Mouse (Mus musculus): Measurements from ENCODE around the gene Ptprj. TPM values are rescaled to one million over a fixed set of nuclear protein-coding genes. Genes with fewer than 3 reads are reported as not detected.
A peak's percentile ranks its signal among the peaks of the same experiment; 100 is the strongest.

The Ptprj gene
- 2.2 and 8.7 TPM in 2 replicates for polyA plus RNA-seq (2012; ENCODE audit: insufficient read depth, low replicate concordance)

DNA sequence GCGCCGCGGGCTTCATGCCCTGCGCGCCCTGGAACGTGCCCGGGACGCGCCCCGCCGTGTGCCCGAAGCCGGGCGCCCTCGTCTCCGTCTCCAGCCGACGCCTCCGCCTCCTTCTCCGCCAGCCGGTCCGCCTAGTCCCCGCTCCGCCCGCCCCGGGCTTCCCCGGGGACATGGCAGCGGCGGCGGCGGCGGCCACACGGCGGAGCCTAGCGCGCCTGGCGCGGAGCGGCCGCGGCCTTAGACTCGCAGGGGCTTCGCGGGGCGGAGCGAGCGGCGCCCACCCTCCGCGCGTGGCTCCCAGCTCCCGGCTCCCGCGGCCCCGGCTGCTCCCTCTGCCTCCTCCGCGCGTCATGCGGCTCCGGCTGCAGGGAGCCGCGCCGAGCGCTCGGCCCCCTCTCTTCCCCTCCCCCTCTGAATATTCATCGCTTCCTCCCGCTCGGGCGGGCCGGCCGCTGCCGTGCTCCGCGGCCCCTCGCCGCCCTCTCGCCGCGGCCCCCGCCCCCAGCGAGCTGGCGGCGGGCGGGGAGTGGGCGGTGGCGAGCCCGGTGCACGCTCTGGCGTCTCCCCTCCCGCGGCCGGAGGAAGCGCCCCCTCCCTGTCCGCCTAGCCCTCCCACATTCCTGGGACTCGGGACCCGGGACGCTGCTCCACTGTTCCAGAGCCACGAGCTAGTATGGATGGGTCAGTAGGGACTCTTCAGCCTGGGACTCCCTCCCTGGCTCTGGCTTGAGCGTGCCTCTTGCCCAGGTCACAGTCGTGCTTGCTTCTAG, at the start of gene Ptprj:
Ptprj (minus strand) TSS at position 412 of the 770 bp plus-strand sequence.
- peaks cover 64% of the 10 kb centered on the region for H3K4me1 ChIP-seq
- H3K9me3 ChIP-seq, result no peaks in the 10 kb centered on the region
- no peak for TF ChIP-seq GATA1 (IDR thresholded peaks at IDR 0.05; ENCODE audit: borderline replicate concordance, low read length)
- no peak for TF ChIP-seq FLI1 (IDR thresholded peaks at IDR 0.05; ENCODE audit: low read length)
- peak within 1 kb of the TSS; percentile 99 for H3K4me3 ChIP-seq (replicated peaks)
- H3K27me3 ChIP-seq (replicated peaks), result no peaks in the 10 kb centered on the region
- H3K36me3 ChIP-seq (replicated peaks; ENCODE audit: low read length), result peaks cover 6% of the 10 kb centered on the region

DNA sequence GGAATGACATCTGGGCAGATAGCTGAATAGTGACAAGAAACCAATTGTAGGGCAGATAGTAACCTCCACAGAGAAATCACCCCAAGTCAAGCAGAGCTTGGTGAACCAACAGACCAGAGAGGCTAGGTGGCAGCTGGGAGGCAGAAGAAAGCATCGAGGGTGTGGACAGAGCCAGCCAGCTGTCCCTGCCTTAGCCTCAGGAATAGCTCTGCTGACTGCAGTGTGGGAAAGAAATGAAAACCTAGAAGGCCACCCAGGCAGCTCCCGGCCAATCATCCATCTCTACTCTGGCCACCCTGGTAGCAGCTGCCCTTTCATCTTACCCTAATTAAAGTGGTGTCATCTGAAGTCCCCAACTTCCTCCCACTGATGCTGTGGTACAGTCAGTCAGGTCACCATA, 49.1 kb upstream of the Ptprj start:
- H3K27me3 ChIP-seq (replicated peaks), result no peaks in the 10 kb centered on the region
- no peak overlapping the region for H3K4me3 ChIP-seq (replicated peaks)
- H3K36me3 ChIP-seq (replicated peaks; ENCODE audit: low read length), result no peaks in the 10 kb centered on the region
- peaks cover 86% of the 10 kb centered on the region for H3K4me1 ChIP-seq
- no peaks in the 10 kb centered on the region for H3K9me3 ChIP-seq
- TF ChIP-seq FLI1 (IDR thresholded peaks at IDR 0.05; ENCODE audit: low read length), result no peak
- TF ChIP-seq GATA1 (IDR thresholded peaks at IDR 0.05; ENCODE audit: borderline replicate concordance, low read length), result no peak

GRCm38 (mm10) chr2:90628261-90628660, 47.8 kb upstream of the Ptprj start:
- Histone ChIP-seq H3K9me3 (no peaks in the 10 kb centered on the region), H3K4me3 (replicated peaks) (no peak overlapping the region), H3K4me1 (peaks cover 79% of the 10 kb centered on the region), H3K36me3 (replicated peaks; ENCODE audit: low read length) (no peaks in the 10 kb centered on the region), H3K27me3 (replicated peaks) (no peaks in the 10 kb centered on the region)
- no peak for TF ChIP-seq GATA1 (IDR thresholded peaks at IDR 0.05; ENCODE audit: borderline replicate concordance, low read length)
- TF ChIP-seq FLI1 (IDR thresholded peaks at IDR 0.05; ENCODE audit: low read length), result no peak

- peak overlapping the region; percentile 83 for H3K4me3 ChIP-seq (replicated peaks)
- H3K27me3 ChIP-seq (replicated peaks), result peaks cover 6% of the 10 kb centered on the region
- no peaks in the 10 kb centered on the region for H3K36me3 ChIP-seq (replicated peaks; ENCODE audit: low read length)
- no peak for TF ChIP-seq GATA1 (IDR thresholded peaks at IDR 0.05; ENCODE audit: borderline replicate concordance, low read length)
- TF ChIP-seq FLI1 (IDR thresholded peaks at IDR 0.05; ENCODE audit: low read length), result no peak
- H3K4me1 ChIP-seq, result peaks cover 59% of the 10 kb centered on the region
- no peaks in the 10 kb centered on the region for H3K9me3 ChIP-seq
Measured at GRCm38 (mm10) chr2:90624920-90625319, 44.5 kb upstream of the Ptprj start.

DNA sequence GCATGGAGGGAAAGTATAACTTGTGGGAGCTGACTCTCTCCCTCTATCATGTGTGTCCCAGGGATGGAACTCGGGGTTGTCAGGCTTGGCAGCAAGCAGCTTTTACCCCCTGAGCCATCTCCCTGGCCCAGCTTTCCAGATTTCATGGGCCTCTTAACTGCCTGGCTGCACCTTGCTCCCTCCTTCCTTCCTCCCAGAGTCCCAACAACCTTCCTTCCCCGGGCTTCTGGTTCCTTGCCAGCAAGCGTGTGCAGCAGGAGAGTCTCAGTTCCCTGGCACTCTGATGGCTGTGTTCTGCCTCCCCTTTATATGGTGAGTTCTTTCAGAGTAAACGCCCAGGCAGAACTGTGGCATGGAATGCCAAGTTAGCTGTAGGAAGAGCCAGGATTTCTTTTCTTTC, 43.9 kb upstream of the Ptprj start:
- Histone ChIP-seq H3K9me3 (no peaks in the 10 kb centered on the region), H3K4me3 (replicated peaks) (peak overlapping the region; percentile 7), H3K4me1 (peaks cover 59% of the 10 kb centered on the region), H3K27me3 (replicated peaks) (peaks cover 7% of the 10 kb centered on the region), H3K36me3 (replicated peaks; ENCODE audit: low read length) (no peaks in the 10 kb centered on the region)
- TF ChIP-seq FLI1 (IDR thresholded peaks at IDR 0.05; ENCODE audit: low read length), result no peak
- no peak for TF ChIP-seq GATA1 (IDR thresholded peaks at IDR 0.05; ENCODE audit: borderline replicate concordance, low read length)

DNA sequence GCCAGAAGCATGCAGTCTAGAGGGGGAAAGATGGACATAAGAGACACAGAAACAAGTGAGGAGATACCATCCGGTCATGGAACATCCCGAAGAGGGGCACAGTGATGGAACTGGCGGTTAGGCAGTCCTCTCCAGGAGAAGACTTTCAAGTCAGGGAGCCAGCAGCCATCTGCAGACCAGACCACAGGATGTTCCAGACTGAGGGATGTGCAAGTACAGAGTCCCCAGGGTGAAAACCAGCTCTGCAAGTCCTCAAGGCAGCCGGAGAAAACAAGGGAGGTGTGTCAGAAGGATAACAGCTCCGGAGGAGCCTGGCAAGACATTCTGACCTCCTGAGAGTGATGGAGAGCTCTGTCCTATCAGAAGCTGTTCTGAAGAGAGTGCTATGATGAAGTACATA, 40.4 kb upstream of the Ptprj start:
- Histone ChIP-seq H3K9me3 (no peaks in the 10 kb centered on the region), H3K36me3 (replicated peaks; ENCODE audit: low read length) (no peaks in the 10 kb centered on the region), H3K4me3 (replicated peaks) (no peak overlapping the region), H3K27me3 (replicated peaks) (peaks cover 7% of the 10 kb centered on the region), H3K4me1 (peaks cover 44% of the 10 kb centered on the region)
- no peak for TF ChIP-seq FLI1 (IDR thresholded peaks at IDR 0.05; ENCODE audit: low read length)
- no peak for TF ChIP-seq GATA1 (IDR thresholded peaks at IDR 0.05; ENCODE audit: borderline replicate concordance, low read length)

DNA sequence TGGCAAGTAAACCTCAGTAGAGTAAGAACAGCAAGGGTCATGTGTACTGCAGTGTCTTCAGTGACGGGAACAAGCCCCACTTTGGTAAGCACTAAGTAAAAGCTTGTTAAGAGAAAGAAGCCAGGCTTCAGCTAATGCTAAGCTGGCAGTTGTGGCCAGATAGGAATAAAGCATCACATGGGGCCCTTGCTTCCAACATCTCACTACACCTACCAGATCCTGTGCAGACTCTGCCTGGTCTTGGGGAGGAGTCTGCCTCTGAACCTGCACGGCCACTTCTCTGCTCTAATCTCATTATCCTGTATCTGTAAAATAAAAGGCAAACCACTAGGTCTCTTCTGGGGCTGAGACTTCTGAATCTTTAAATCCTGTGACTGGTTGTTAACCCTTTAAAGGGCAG, 39.2 kb upstream of the Ptprj start:
- Histone ChIP-seq H3K9me3 (no peaks in the 10 kb centered on the region), H3K36me3 (replicated peaks; ENCODE audit: low read length) (no peaks in the 10 kb centered on the region), H3K4me3 (replicated peaks) (no peak overlapping the region), H3K4me1 (peaks cover 32% of the 10 kb centered on the region), H3K27me3 (replicated peaks) (peaks cover 7% of the 10 kb centered on the region)
- TF ChIP-seq GATA1 (IDR thresholded peaks at IDR 0.05; ENCODE audit: borderline replicate concordance, low read length) (no peak), FLI1 (IDR thresholded peaks at IDR 0.05; ENCODE audit: low read length) (no peak)

DNA sequence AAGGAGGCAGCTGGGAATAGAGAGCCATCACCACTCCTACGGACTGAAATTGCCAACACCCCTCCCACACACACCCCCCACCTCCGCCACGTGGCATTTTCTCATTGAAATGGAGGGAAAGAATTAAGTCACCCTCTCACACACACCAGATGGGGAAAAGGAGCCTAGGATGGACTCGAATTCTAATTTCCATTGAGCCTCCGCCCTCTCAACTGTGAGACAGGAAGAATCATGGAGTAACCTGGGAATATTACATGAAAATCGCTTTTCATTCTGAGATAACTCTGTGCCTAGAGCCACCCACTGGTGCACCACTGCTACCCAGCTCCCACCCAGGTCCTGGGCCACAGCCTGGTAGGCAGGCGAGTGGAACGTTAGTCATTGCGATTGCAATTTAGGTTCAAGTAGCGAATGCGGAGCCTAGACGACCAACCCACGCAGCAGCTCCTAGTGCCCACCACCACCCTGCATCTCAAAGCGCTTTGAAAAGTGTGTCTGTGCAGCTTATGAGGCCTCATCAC, 34.3 kb upstream of the Ptprj start:
- TF ChIP-seq FLI1 (IDR thresholded peaks at IDR 0.05; ENCODE audit: low read length) (no peak), GATA1 (IDR thresholded peaks at IDR 0.05; ENCODE audit: borderline replicate concordance, low read length) (no peak)
- H3K9me3 ChIP-seq, result no peaks in the 10 kb centered on the region
- no peaks in the 10 kb centered on the region for H3K36me3 ChIP-seq (replicated peaks; ENCODE audit: low read length)
- peaks cover 41% of the 10 kb centered on the region for H3K4me1 ChIP-seq
- H3K4me3 ChIP-seq (replicated peaks), result no peak overlapping the region
- no peaks in the 10 kb centered on the region for H3K27me3 ChIP-seq (replicated peaks)

GRCm38 (mm10) chr2:90613591-90613990, 33.1 kb upstream of the Ptprj start:
- peaks cover 32% of the 10 kb centered on the region for H3K4me1 ChIP-seq
- no peak overlapping the region for H3K4me3 ChIP-seq (replicated peaks)
- H3K9me3 ChIP-seq, result no peaks in the 10 kb centered on the region
- no peak for TF ChIP-seq GATA1 (IDR thresholded peaks at IDR 0.05; ENCODE audit: borderline replicate concordance, low read length)
- no peak for TF ChIP-seq FLI1 (IDR thresholded peaks at IDR 0.05; ENCODE audit: low read length)
- no peaks in the 10 kb centered on the region for H3K36me3 ChIP-seq (replicated peaks; ENCODE audit: low read length)
- no peaks in the 10 kb centered on the region for H3K27me3 ChIP-seq (replicated peaks)

DNA sequence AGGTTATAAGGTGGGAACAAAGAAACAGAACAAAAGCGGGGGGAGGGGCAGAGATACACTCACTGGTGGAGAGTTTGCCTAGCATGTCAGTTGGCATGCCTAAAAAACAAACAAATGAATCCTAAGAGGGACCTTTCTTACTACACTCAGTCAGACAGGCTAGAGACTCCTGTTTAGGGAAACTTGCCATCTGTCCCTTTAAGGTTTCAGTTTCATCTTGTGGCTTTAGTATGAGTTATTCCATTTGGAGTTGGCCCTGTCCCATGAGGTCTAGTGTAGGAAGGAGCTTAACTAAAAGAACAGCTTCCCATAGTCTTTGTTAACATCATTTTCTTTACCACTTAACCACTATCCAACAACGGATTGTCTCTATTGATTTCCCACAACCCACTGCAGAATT, 32.6 kb upstream of the Ptprj start:
- Histone ChIP-seq H3K27me3 (replicated peaks) (no peaks in the 10 kb centered on the region), H3K4me3 (replicated peaks) (no peak overlapping the region), H3K9me3 (no peaks in the 10 kb centered on the region), H3K36me3 (replicated peaks; ENCODE audit: low read length) (no peaks in the 10 kb centered on the region), H3K4me1 (peaks cover 28% of the 10 kb centered on the region)
- no peak for TF ChIP-seq GATA1 (IDR thresholded peaks at IDR 0.05; ENCODE audit: borderline replicate concordance, low read length)
- no peak for TF ChIP-seq FLI1 (IDR thresholded peaks at IDR 0.05; ENCODE audit: low read length)
